Mouse (Mus musculus): ENCODE data around the gene Ufd1. TPM values are rescaled to one million over a fixed set of nuclear protein-coding genes. Genes with fewer than 3 reads are reported as not detected.

Gene Ufd1
- 39.2 and 41.0 TPM in 2 replicates for polyA plus RNA-seq (2015; fragmentation: Nextera tagmentation; extraction: Ambion mirVana)

DNA sequence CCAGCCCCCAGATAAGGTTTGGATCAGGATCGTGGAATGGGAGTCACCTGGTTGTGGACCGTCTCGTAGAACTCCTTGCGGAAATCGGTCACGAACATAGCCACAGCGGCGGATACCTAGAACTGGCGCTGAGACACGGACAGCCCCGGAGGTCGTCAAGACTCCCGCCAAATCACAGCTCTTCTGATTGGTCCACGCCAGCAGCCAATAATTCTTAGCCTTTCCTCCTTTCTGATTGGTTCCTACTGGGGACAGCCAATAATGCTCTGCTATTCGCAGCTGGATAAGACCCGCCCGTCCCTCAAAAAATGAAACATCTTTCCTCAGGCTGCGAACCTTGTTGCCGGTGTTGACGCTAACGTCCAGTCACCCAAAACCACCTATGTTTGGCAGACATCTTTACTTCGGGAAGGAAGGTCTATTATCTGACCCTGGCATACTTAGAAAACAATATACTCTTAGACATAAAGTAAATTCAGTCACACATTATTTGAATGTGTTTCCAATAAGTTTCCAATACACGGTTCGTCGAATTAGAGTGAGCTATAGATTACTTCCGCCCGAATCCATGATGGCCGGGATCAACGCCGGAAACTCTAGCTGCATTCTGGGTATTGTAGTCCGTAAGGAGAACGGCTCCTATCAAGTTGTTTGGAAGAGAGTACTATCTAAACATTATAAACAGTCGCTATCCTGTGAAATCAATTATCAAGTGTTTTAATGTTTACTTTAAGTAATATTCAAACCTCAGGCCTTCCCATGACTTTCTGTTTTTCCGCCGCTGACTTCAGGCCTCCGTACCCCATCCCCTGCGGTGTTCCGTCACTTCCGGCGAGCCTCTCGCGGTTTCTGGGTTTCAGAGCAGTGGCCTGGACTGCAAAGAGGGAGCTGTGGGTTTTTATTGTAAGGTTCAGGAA, at the start of gene Ufd1, which contains the start of gene Cdc45:
Ufd1 (plus strand) TSS at position 312 of the 917 bp plus-strand sequence.
Cdc45 (minus strand) TSS at position 520 of the 917 bp plus-strand sequence.
- no peaks in the 10 kb centered on the region for H3K27me3 ChIP-seq (ENCODE audit: insufficient read depth, low read length)
- H3K36me3 ChIP-seq (replicated peaks; ENCODE audit: insufficient read depth, low read length) = peaks cover 36% of the 10 kb centered on the region
- H3K9me3 ChIP-seq (ENCODE audit: low read length) = no peaks in the 10 kb centered on the region
- peak within 1 kb of the TSS; percentile 97 for H3K9ac ChIP-seq (replicated peaks)
- H3K4me3 ChIP-seq (ENCODE audit: low read depth, low read length) = peak within 1 kb of the TSS; percentile 89
- DNase-seq (peak; percentile 90), ATAC-seq (peak; percentile 91)
- WGBS (ENCODE audit: insufficient replicate concordance) = 1% methylated on average over 42 of the region's 42 CpGs
- peaks cover 15% of the 10 kb centered on the region for H3K4me1 ChIP-seq (ENCODE audit: insufficient read depth)
- TF ChIP-seq CTCF (IDR thresholded peaks at IDR 0.05; ENCODE audit: low read depth) (no peak), EP300 (IDR thresholded peaks at IDR 0.05; ENCODE audit: low read depth) (peak; percentile 80)
- H3K27ac ChIP-seq (ENCODE audit: low read depth) = peak within 1 kb of the TSS; percentile 94
- H3K4me2 ChIP-seq (ENCODE audit: low read depth, low read length) = peak within 1 kb of the TSS; percentile 98

DNA sequence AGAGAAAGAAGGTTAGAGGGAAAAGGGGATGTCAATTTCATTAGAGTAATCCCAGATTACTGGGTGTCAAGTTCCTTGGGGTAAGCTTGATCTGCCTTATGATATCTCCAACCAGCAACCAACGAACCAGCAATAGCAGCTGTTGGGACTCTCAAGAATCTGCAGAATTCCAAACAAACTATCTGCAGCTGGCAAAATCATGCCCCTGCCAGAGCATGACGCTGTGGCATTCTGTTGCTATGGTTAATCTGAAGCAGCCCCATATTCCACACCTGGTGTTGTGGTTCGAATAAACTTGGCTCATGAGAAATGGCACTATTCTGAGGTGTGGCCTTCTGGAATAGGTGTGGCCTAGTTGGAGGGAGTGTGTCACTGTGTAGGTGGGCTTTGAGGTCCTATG, 48.6 kb upstream of the Ufd1 start:
- TF ChIP-seq EP300 (IDR thresholded peaks at IDR 0.05; ENCODE audit: low read depth) = no peak
- TF ChIP-seq CTCF (IDR thresholded peaks at IDR 0.05; ENCODE audit: low read depth) = no peak
- H3K36me3 ChIP-seq (replicated peaks; ENCODE audit: insufficient read depth, low read length) = no peaks in the 10 kb centered on the region

DNA sequence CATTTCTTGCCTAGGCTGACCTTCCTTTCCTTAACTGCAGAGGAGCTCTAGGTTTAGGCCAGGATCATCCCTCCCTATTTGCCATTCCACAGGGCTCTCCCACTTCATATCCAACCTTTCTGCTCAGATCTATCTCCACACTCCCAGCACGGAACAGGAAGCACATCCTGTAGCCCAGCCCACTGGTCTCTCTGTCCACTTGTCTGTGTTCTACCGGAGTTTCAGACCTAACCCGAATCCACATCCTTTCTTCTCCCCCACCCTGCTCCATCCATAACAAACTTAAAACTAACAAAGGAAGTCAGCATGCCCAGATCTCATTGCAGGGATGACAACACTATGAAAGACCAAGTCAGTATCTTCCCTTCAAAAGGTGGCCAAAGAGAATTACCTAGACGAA, 45.2 kb upstream of the Ufd1 start:
- H3K36me3 ChIP-seq (replicated peaks; ENCODE audit: insufficient read depth, low read length) = no peaks in the 10 kb centered on the region
- DNase-seq (no peak), ATAC-seq (no peak)
- no peaks in the 10 kb centered on the region for H3K27me3 ChIP-seq (ENCODE audit: insufficient read depth, low read length)
- H3K27ac ChIP-seq (ENCODE audit: low read depth) = no peak overlapping the region
- no peak for TF ChIP-seq CTCF (IDR thresholded peaks at IDR 0.05; ENCODE audit: low read depth)
- no peak for TF ChIP-seq EP300 (IDR thresholded peaks at IDR 0.05; ENCODE audit: low read depth)
- no peak overlapping the region for H3K9ac ChIP-seq (replicated peaks)
- WGBS (ENCODE audit: insufficient replicate concordance) = 52% methylated on average over 4 of the region's 4 CpGs
- H3K9me3 ChIP-seq (ENCODE audit: low read length) = no peaks in the 10 kb centered on the region
- no peak overlapping the region for H3K4me2 ChIP-seq (ENCODE audit: low read depth, low read length)
- no peaks in the 10 kb centered on the region for H3K4me1 ChIP-seq (ENCODE audit: insufficient read depth)
- no peak overlapping the region for H3K4me3 ChIP-seq (ENCODE audit: low read depth, low read length)

More for the DNA sequence above, 48.6 kb upstream of the Ufd1 start:
- H3K4me3 ChIP-seq (ENCODE audit: low read depth, low read length) = no peak overlapping the region
- no peak overlapping the region for H3K27ac ChIP-seq (ENCODE audit: low read depth)
- ATAC-seq = no peak
- H3K4me1 ChIP-seq (ENCODE audit: insufficient read depth) = no peaks in the 10 kb centered on the region
- no peaks in the 10 kb centered on the region for H3K9me3 ChIP-seq (ENCODE audit: low read length)
- H3K9ac ChIP-seq (replicated peaks) = no peak overlapping the region
- WGBS (ENCODE audit: insufficient replicate concordance) = 79% methylated on average over 3 of the region's 3 CpGs
- no peak for DNase-seq
- no peaks in the 10 kb centered on the region for H3K27me3 ChIP-seq (ENCODE audit: insufficient read depth, low read length)
- H3K4me2 ChIP-seq (ENCODE audit: low read depth, low read length) = no peak overlapping the region

DNA sequence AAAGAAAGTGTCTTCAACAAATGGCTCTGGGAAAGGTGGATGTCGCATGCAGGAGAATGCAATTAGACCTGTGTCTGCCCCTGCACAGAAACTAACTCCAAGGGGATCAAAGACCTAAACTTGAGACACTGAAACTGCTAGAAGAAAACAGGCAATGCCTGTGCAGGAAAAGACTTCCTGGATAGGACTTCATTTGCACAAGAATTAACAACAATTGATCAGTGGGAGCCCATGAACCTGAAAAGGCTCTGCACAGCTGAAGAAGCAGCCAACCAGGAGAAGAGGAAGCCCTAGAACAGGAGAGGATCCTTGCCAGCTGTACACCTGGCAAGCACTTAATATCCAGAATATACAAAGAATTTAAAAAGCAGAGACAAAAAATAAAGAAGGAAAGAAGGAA, 42.1 kb upstream of the Ufd1 start:
- 74% methylated on average over 1 of the region's 1 CpGs for WGBS (ENCODE audit: insufficient replicate concordance)
- no peak for ATAC-seq
- no peak overlapping the region for H3K4me2 ChIP-seq (ENCODE audit: low read depth, low read length)

DNA sequence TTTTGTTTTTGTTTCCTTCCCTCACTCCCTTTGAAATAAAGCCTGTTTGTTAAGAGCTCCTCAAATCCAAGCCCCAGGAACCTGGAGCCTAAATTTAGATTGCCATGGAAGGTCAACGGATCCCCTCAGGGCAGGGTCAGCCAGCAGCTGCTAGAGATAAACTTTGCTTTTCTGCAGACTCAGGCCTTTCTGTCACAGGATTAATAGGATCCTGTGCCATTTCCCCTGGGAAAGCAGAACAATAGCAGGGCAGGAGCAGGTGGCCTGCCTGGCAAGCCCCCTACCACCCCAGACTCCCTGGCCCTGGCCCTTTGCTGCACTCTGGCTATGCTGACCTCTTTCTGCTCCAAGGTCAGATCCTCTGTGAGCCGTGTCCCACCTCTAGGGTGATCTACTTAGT, 37.6 kb upstream of the Ufd1 start:
- H3K27ac ChIP-seq (ENCODE audit: low read depth) = no peak overlapping the region
- DNase-seq (no peak), ATAC-seq (peak; percentile 43)
- H3K4me3 ChIP-seq (ENCODE audit: low read depth, low read length) = no peak overlapping the region
- no peak overlapping the region for H3K9ac ChIP-seq (replicated peaks)
- 25% methylated on average over 2 of the region's 2 CpGs for WGBS (ENCODE audit: insufficient replicate concordance)
- no peaks in the 10 kb centered on the region for H3K9me3 ChIP-seq (ENCODE audit: low read length)
- TF ChIP-seq CTCF (IDR thresholded peaks at IDR 0.05; ENCODE audit: low read depth) (no peak), EP300 (IDR thresholded peaks at IDR 0.05; ENCODE audit: low read depth) (no peak)
- no peaks in the 10 kb centered on the region for H3K36me3 ChIP-seq (replicated peaks; ENCODE audit: insufficient read depth, low read length)
- H3K4me2 ChIP-seq (ENCODE audit: low read depth, low read length) = no peak overlapping the region
- peaks cover 6% of the 10 kb centered on the region; the same call in 1 of the 2 replicates for H3K4me1 ChIP-seq (ENCODE audit: insufficient read depth)
- H3K27me3 ChIP-seq (ENCODE audit: insufficient read depth, low read length) = peaks cover 35% of the 10 kb centered on the region

More for the DNA sequence above, 42.1 kb upstream of the Ufd1 start:
- Histone ChIP-seq H3K36me3 (replicated peaks; ENCODE audit: insufficient read depth, low read length) (no peaks in the 10 kb centered on the region), H3K27ac (ENCODE audit: low read depth) (no peak overlapping the region), H3K27me3 (ENCODE audit: insufficient read depth, low read length) (no peaks in the 10 kb centered on the region), H3K4me3 (ENCODE audit: low read depth, low read length) (no peak overlapping the region), H3K9ac (replicated peaks) (no peak overlapping the region), H3K9me3 (ENCODE audit: low read length) (no peaks in the 10 kb centered on the region), H3K4me1 (ENCODE audit: insufficient read depth) (no peaks in the 10 kb centered on the region)
- no peak for TF ChIP-seq CTCF (IDR thresholded peaks at IDR 0.05; ENCODE audit: low read depth)
- TF ChIP-seq EP300 (IDR thresholded peaks at IDR 0.05; ENCODE audit: low read depth) = no peak
- no peak for DNase-seq
